In the genomic region with DNA sequence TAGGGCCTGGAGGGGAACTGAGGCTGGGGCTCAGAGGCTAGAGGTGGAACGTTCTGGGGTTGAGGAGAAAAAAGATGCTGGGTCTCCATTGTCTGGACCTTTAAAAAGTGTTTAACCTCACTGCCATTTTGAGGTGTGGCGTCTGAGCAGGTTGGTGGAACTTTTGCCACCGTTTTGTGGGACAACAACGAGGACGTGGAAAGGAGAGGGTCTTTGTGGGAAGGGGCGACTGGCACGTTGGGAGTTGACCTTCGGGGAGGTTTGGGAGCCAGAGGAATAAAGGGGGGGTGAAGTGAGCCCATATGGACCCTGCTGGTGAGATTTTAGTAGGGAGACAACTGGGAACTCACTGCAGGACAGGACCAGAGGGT, we compare ENCODE assay signal across 8 mouse cellular contexts. TPM values are rescaled to one million over a fixed set of nuclear protein-coding genes. Genes with fewer than 3 reads are reported as not detected.
DNase-seq lines count a peak whose midpoint lies in the region; ATAC-seq and TF ChIP-seq lines count a peak whose summit lies in the region.

No protein-coding gene starts in this region.

- peaks cover 64% of the 10 kb centered on the region for H3K36me3 ChIP-seq in kidney, postnatal 0 days (ENCODE audit: insufficient read depth, low read length)
- peaks cover 53% of the 10 kb centered on the region for H3K36me3 ChIP-seq in hindbrain, postnatal 0 days (ENCODE audit: insufficient read depth, low read length)
- peaks cover 61% of the 10 kb centered on the region for H3K36me3 ChIP-seq in midbrain, postnatal 0 days (ENCODE audit: insufficient read depth, low read length)

- H3K4me2 ChIP-seq in kidney, postnatal 0 days (ENCODE audit: low read length) = peak overlapping the region; percentile 81
- H3K4me2 ChIP-seq in hindbrain, postnatal 0 days (ENCODE audit: low read depth, low read length) = peak overlapping the region; percentile 86
- peak overlapping the region; percentile 85 for H3K4me2 ChIP-seq in midbrain, postnatal 0 days (ENCODE audit: low read depth, low read length, poor library complexity, severe bottlenecking)

- H3K4me3 ChIP-seq in kidney, postnatal 0 days (replicated peaks; ENCODE audit: low read depth, low read length) = peak overlapping the region; percentile 89
- H3K4me3 ChIP-seq in cortical plate, adult 2 months (ENCODE audit: insufficient read depth, low read length) = peak overlapping the region; percentile 62
- peak overlapping the region; percentile 80 for H3K4me3 ChIP-seq in hindbrain, postnatal 0 days (ENCODE audit: low read length)
- peak overlapping the region; percentile 74 for H3K4me3 ChIP-seq in midbrain, postnatal 0 days (ENCODE audit: low read depth, low read length)

- peak overlapping the region; percentile 70 for H3K27ac ChIP-seq in kidney, postnatal 0 days
- H3K27ac ChIP-seq in cortical plate, adult 2 months (ENCODE audit: insufficient read depth, low read length) = no peak overlapping the region
- H3K27ac ChIP-seq in hindbrain, postnatal 0 days = peak overlapping the region; percentile 86
- peak overlapping the region; percentile 74 for H3K27ac ChIP-seq in midbrain, postnatal 0 days (ENCODE audit: low read depth, low read length)

- peak overlapping the region; percentile 94 for H3K9ac ChIP-seq in kidney, postnatal 0 days (ENCODE audit: low read depth, low read length)
- peak overlapping the region; percentile 86 for H3K9ac ChIP-seq in hindbrain, postnatal 0 days (replicated peaks; ENCODE audit: low read length)
- H3K9ac ChIP-seq in midbrain, postnatal 0 days (replicated peaks; ENCODE audit: low read length, poor library complexity, severe bottlenecking) = peak overlapping the region; percentile 70

- no peaks in the 10 kb centered on the region for H3K27me3 ChIP-seq in kidney, postnatal 0 days (ENCODE audit: insufficient read depth, low read length)
- no peaks in the 10 kb centered on the region for H3K27me3 ChIP-seq in hindbrain, postnatal 0 days (ENCODE audit: insufficient read depth, low read length)
- H3K27me3 ChIP-seq in midbrain, postnatal 0 days (ENCODE audit: insufficient read depth, low read length) = no peaks in the 10 kb centered on the region

- no peaks in the 10 kb centered on the region for H3K9me3 ChIP-seq in kidney, postnatal 0 days (replicated peaks; ENCODE audit: low read length)
- no peaks in the 10 kb centered on the region for H3K9me3 ChIP-seq in hindbrain, postnatal 0 days (ENCODE audit: low read length)
- H3K9me3 ChIP-seq in midbrain, postnatal 0 days (ENCODE audit: low read length) = no peaks in the 10 kb centered on the region

- no peak for TF ChIP-seq POLR2A in cortical plate, adult 2 months (IDR thresholded peaks at IDR 0.05; ENCODE audit: extremely low read depth, insufficient read depth, low read length)

- TF ChIP-seq CTCF in kidney, postnatal 0 days (IDR thresholded peaks at IDR 0.05; ENCODE audit: low read depth) = no peak
- TF ChIP-seq CTCF in cortical plate, adult 2 months (IDR thresholded peaks at IDR 0.05; ENCODE audit: extremely low read depth, insufficient read depth, low read length) = no peak
- no peak for TF ChIP-seq CTCF in hindbrain, postnatal 0 days (IDR thresholded peaks at IDR 0.05; ENCODE audit: low read depth)
- no peak for TF ChIP-seq CTCF in midbrain, postnatal 0 days (IDR thresholded peaks at IDR 0.05)

- H3K4me1 ChIP-seq in kidney, postnatal 0 days (replicated peaks; ENCODE audit: insufficient read depth, low read length) = 0 out of 2 replicates have a peak, but pooled peaks cover 5% of the 10 kb centered on the region
- peaks cover 2% of the 10 kb centered on the region; the same call in 1 of the 2 replicates for H3K4me1 ChIP-seq in cortical plate, adult 2 months (ENCODE audit: control insufficient read depth, insufficient read depth, low read length)
- H3K4me1 ChIP-seq in hindbrain, postnatal 0 days (ENCODE audit: insufficient read depth, low read length) = peaks cover 6% of the 10 kb centered on the region; the same call in 1 of the 2 replicates
- H3K4me1 ChIP-seq in midbrain, postnatal 0 days (ENCODE audit: insufficient read depth, low read length) = no peaks in the 10 kb centered on the region

- ATAC-seq in kidney, postnatal 0 days (replicated peaks; ENCODE audit: low FRiP score, low read depth) = no peak
- ATAC-seq in hindbrain, postnatal 0 days = no peak
- peak; percentile 10 for ATAC-seq in midbrain, postnatal 0 days (ENCODE audit: low FRiP score)

- WGBS in kidney, postnatal 0 days = under 1% methylated on average over 8 of the region's 8 CpGs
- under 1% methylated on average over 8 of the region's 8 CpGs for WGBS in hindbrain, postnatal 0 days
- 0% methylated on average over 8 of the region's 8 CpGs for WGBS in midbrain, postnatal 0 days

- no peak for DNase-seq in kidney, postnatal 0 days (ENCODE audit: low spot score)
- no peak for DNase-seq in kidney, adult 18-20 months
- no peak for DNase-seq in hindbrain, postnatal 0 days (ENCODE audit: low spot score)
- DNase-seq in midbrain, postnatal 0 days (ENCODE audit: low spot score) = no peak
- DNase-seq in frontal cortex, postnatal 10 days (ENCODE audit: low spot score in 2 of 2) = no peak
- no peak for DNase-seq in kidney, adult 9 months
- DNase-seq in gastrocnemius, postnatal 4 days (ENCODE audit: low spot score in 2 of 2) = no peak

RNA-seq across cellular contexts. Expression of gene Eef1g, which starts 0.5 kb away (rescaled TPM):
- polyA plus RNA-seq in kidney, postnatal 0 days (2015; fragmentation: Nextera tagmentation; extraction: Ambion mirVana) = 328 and 354 TPM in 2 replicates
- 286 and 289 TPM in 2 replicates for polyA plus RNA-seq in cortical plate, adult 2 months (2012; rRNA removed)
- total RNA-seq in hindbrain, postnatal 0 days (2014; rRNA removed) = 442 and 469 TPM in 2 replicates
- 256 and 260 TPM in 2 replicates for polyA plus RNA-seq in hindbrain, postnatal 0 days (2015; fragmentation: Nextera tagmentation; extraction: Ambion mirVana)
- 496 and 583 TPM in 2 replicates for total RNA-seq in midbrain, postnatal 0 days (2014; rRNA removed)
- 258 and 265 TPM in 2 replicates for polyA plus RNA-seq in midbrain, postnatal 0 days (2015; fragmentation: Nextera tagmentation; extraction: Ambion mirVana)
- 100 to 1,000 TPM; 704 to 748 TPM for total RNA-seq in gastrocnemius, postnatal 4 days (2021)

RNA-seq across cellular contexts. Expression of gene Tut1, which starts 13.7 kb away (rescaled TPM):
- polyA plus RNA-seq in kidney, postnatal 0 days (2015; fragmentation: Nextera tagmentation; extraction: Ambion mirVana) = 19.9 and 22.3 TPM in 2 replicates
- polyA plus RNA-seq in cortical plate, adult 2 months (2012; rRNA removed) = 20.0 and 22.8 TPM in 2 replicates
- total RNA-seq in hindbrain, postnatal 0 days (2014; rRNA removed) = 20.8 and 23.4 TPM in 2 replicates
- 16.0 and 16.2 TPM in 2 replicates for polyA plus RNA-seq in hindbrain, postnatal 0 days (2015; fragmentation: Nextera tagmentation; extraction: Ambion mirVana)
- total RNA-seq in midbrain, postnatal 0 days (2014; rRNA removed) = 18.1 and 19.0 TPM in 2 replicates
- 15.1 and 18.4 TPM in 2 replicates for polyA plus RNA-seq in midbrain, postnatal 0 days (2015; fragmentation: Nextera tagmentation; extraction: Ambion mirVana)
- 10 to 100 TPM; 12.7 to 14.9 TPM for total RNA-seq in gastrocnemius, postnatal 4 days (2021)

RNA-seq across cellular contexts. Expression of gene Ahnak, which starts 21.7 kb away (rescaled TPM):
- 22.5 and 27.5 TPM in 2 replicates for polyA plus RNA-seq in kidney, postnatal 0 days (2015; fragmentation: Nextera tagmentation; extraction: Ambion mirVana)
- polyA plus RNA-seq in cortical plate, adult 2 months (2012; rRNA removed) = 6.7 and 7.7 TPM in 2 replicates
- total RNA-seq in hindbrain, postnatal 0 days (2014; rRNA removed) = 11.2 and 11.7 TPM in 2 replicates
- polyA plus RNA-seq in hindbrain, postnatal 0 days (2015; fragmentation: Nextera tagmentation; extraction: Ambion mirVana) = 5.7 and 6.1 TPM in 2 replicates
- total RNA-seq in midbrain, postnatal 0 days (2014; rRNA removed) = 13.0 and 19.2 TPM in 2 replicates
- 4.4 and 5.7 TPM in 2 replicates for polyA plus RNA-seq in midbrain, postnatal 0 days (2015; fragmentation: Nextera tagmentation; extraction: Ambion mirVana)
- total RNA-seq in gastrocnemius, postnatal 4 days (2021) = 100 to 1,000 TPM; 377 to 414 TPM

RNA-seq across cellular contexts. Expression of gene Mta2, which starts 25.7 kb away (rescaled TPM):
- 103 and 116 TPM in 2 replicates for polyA plus RNA-seq in kidney, postnatal 0 days (2015; fragmentation: Nextera tagmentation; extraction: Ambion mirVana)
- polyA plus RNA-seq in cortical plate, adult 2 months (2012; rRNA removed) = 24.6 and 25.2 TPM in 2 replicates
- 65.1 and 71.4 TPM in 2 replicates for total RNA-seq in hindbrain, postnatal 0 days (2014; rRNA removed)
- polyA plus RNA-seq in hindbrain, postnatal 0 days (2015; fragmentation: Nextera tagmentation; extraction: Ambion mirVana) = 75.2 and 78.8 TPM in 2 replicates
- total RNA-seq in midbrain, postnatal 0 days (2014; rRNA removed) = 64.3 and 65.6 TPM in 2 replicates
- polyA plus RNA-seq in midbrain, postnatal 0 days (2015; fragmentation: Nextera tagmentation; extraction: Ambion mirVana) = 73.6 and 77.9 TPM in 2 replicates
- total RNA-seq in gastrocnemius, postnatal 4 days (2021) = 10 to 100 TPM; 61.1 to 69.8 TPM

RNA-seq across cellular contexts. Expression of gene Eml3, which starts 38.0 kb away (rescaled TPM):
- polyA plus RNA-seq in kidney, postnatal 0 days (2015; fragmentation: Nextera tagmentation; extraction: Ambion mirVana) = 25.5 and 26.2 TPM in 2 replicates
- 12.8 and 13.2 TPM in 2 replicates for polyA plus RNA-seq in cortical plate, adult 2 months (2012; rRNA removed)
- 8.3 and 8.6 TPM in 2 replicates for total RNA-seq in hindbrain, postnatal 0 days (2014; rRNA removed)
- polyA plus RNA-seq in hindbrain, postnatal 0 days (2015; fragmentation: Nextera tagmentation; extraction: Ambion mirVana) = 11.0 and 11.8 TPM in 2 replicates
- 6.3 and 9.3 TPM in 2 replicates for total RNA-seq in midbrain, postnatal 0 days (2014; rRNA removed)
- polyA plus RNA-seq in midbrain, postnatal 0 days (2015; fragmentation: Nextera tagmentation; extraction: Ambion mirVana) = 8.7 and 9.0 TPM in 2 replicates
- total RNA-seq in gastrocnemius, postnatal 4 days (2021) = 10 to 100 TPM; 24.3 to 26.7 TPM
